Mouse (Mus musculus): ENCODE measurements at regions not wholly inside any gene's neighbourhood (a gene's known extent, or its start where the extent isn't known, plus 50 kb on each side); places are given as distances from the start of the nearest gene placed in this dataset.

DNA sequence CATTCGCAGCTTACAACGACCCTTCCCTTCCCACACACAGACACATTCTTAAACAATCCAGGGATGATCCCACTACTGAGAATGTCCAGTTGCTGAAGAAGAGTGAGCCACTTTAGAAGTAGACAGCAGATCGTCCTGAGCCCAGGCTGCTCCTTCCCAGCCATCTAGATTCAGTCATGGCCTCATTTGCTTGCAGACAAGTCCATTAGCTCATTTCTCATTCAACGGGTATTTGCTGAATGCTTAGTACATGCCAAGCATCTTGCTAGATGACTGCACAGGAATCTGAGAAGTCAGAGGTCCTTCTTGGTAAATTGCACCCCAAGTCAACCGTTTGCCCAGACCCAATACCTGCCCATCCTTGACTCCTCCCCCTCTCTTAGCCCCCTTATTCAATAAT lies 57.8 kb downstream of the Ier5 start:
- Histone ChIP-seq H3K9ac (no peak overlapping the region), H3K4me3 (no peak overlapping the region), H3K27ac (replicated peaks) (no peak overlapping the region), H3K4me1 (replicated peaks) (no peaks in the 10 kb centered on the region), H3K36me3 (no peaks in the 10 kb centered on the region), H3K9me3 (no peaks in the 10 kb centered on the region), H3K27me3 (no peaks in the 10 kb centered on the region), H3K4me2 (no peak overlapping the region)
- WGBS, result 68% methylated on average over 5 of the region's 5 CpGs
- no peak for ATAC-seq (ENCODE audit: low FRiP score, low read depth)

DNA sequence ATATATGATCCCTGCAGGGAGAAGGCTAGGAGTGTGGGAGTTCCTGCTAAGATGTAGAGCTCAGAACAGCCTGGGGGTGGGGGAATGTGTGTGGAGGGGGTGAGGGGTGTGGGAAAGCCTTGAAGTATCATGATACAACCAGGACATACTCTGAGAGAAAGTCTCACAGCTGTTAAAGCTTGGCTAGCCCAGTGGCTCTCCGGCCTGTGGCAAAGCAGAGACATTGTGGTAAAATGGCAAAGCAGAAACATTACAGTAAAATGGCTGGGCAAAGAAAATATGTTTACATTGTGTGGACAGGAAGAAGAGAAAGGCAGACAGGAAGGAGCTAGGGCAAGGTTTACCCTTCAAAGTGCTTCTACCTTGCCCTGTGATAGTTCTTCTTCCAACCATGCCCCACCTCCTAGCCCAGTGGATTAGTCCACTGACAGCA lies 58.5 kb downstream of the Ier5 start:
- Histone ChIP-seq H3K4me1 (replicated peaks) (no peaks in the 10 kb centered on the region), H3K36me3 (no peaks in the 10 kb centered on the region), H3K9me3 (no peaks in the 10 kb centered on the region), H3K27ac (replicated peaks) (no peak overlapping the region), H3K27me3 (no peaks in the 10 kb centered on the region), H3K4me3 (no peak overlapping the region), H3K9ac (no peak overlapping the region), H3K4me2 (no peak overlapping the region)
- no peak for ATAC-seq (ENCODE audit: low FRiP score, low read depth)
- 81% methylated on average over 1 of the region's 1 CpGs for WGBS

- no peak overlapping the region for H3K9ac ChIP-seq
- H3K9me3 ChIP-seq, result no peaks in the 10 kb centered on the region
- H3K4me2 ChIP-seq, result no peak overlapping the region
- H3K27ac ChIP-seq (replicated peaks), result no peak overlapping the region
- no peak overlapping the region for H3K4me3 ChIP-seq
- no peaks in the 10 kb centered on the region for H3K36me3 ChIP-seq
- ATAC-seq (ENCODE audit: low FRiP score, low read depth), result no peak
- H3K4me1 ChIP-seq (replicated peaks), result no peaks in the 10 kb centered on the region
- 65% methylated on average over 8 of the region's 9 CpGs for WGBS
- no peaks in the 10 kb centered on the region for H3K27me3 ChIP-seq
Measured at GRCm38 (mm10) chr1:155040086-155040726, 59.2 kb downstream of the Ier5 start.

GRCm38 (mm10) chr1:155038631-155039625 lies 60.5 kb downstream of the Ier5 start:
- Histone ChIP-seq H3K36me3 (no peaks in the 10 kb centered on the region), H3K4me3 (no peak overlapping the region), H3K4me1 (replicated peaks) (no peaks in the 10 kb centered on the region), H3K9ac (no peak overlapping the region), H3K27ac (replicated peaks) (no peak overlapping the region), H3K27me3 (no peaks in the 10 kb centered on the region), H3K9me3 (no peaks in the 10 kb centered on the region), H3K4me2 (no peak overlapping the region)
- 68% methylated on average over 11 of the region's 11 CpGs for WGBS
- ATAC-seq (ENCODE audit: low FRiP score, low read depth), result no peak

DNA sequence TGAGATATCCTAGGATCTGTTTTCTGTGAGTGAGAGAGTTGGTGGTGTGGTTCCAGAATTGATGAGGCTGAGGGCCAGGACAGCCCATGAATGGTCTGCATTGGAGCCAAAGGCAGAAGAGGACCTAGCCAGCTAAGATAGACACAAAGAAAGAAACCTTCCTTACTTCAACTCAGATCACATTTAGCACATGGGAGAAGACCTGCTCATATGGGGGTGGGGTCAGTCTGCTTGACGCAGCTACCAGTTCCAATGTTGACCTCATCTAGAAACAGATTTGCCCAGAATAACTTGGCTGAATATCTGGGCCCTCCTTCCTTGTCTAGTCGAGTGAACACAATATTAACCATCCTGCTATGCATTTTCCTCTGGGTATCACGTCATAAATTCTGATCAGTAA lies 62.0 kb downstream of the Ier5 start:
- no peak overlapping the region for H3K9ac ChIP-seq
- H3K9me3 ChIP-seq, result no peaks in the 10 kb centered on the region
- ATAC-seq (ENCODE audit: low FRiP score, low read depth), result no peak

DNA sequence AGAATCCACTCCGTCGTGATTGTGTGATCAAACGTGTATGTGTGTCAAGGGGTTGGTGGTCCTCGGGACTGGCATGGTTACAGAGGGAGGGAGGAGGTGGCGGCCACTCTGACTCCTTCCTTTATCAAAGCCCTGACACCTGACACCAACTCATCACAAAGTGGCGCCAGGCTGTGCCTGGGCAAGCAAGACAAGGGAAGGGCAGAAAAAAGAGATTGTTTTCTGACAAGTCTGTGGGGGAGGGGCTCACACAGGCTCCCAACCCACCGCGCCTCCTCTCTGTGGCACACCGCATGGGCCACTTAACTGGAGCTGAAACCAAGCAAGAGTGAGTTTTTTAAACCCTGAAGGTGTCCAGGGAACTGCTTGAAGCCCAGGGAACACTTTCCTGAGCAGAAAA lies 68.5 kb downstream of the Ier5 start:
- no peaks in the 10 kb centered on the region for H3K36me3 ChIP-seq
- no peaks in the 10 kb centered on the region for H3K27me3 ChIP-seq
- no peak overlapping the region for H3K9ac ChIP-seq
- no peak overlapping the region for H3K4me2 ChIP-seq
- H3K27ac ChIP-seq (replicated peaks), result no peak overlapping the region
- H3K9me3 ChIP-seq, result no peaks in the 10 kb centered on the region
- H3K4me1 ChIP-seq (replicated peaks), result peaks cover 12% of the 10 kb centered on the region; the same call in 1 of the 2 replicates
- no peak for ATAC-seq (ENCODE audit: low FRiP score, low read depth)
- no peak overlapping the region for H3K4me3 ChIP-seq
- 13% methylated on average over 9 of the region's 9 CpGs for WGBS

More for the DNA sequence above, 62.0 kb downstream of the Ier5 start:
- Histone ChIP-seq H3K4me1 (replicated peaks) (no peaks in the 10 kb centered on the region), H3K27ac (replicated peaks) (no peak overlapping the region), H3K36me3 (no peaks in the 10 kb centered on the region), H3K27me3 (no peaks in the 10 kb centered on the region), H3K4me2 (no peak overlapping the region), H3K4me3 (no peak overlapping the region)
- 85% methylated on average over 3 of the region's 3 CpGs for WGBS

GRCm38 (mm10) chr1:155029195-155029879 lies 70.1 kb downstream of the Ier5 start:
- Histone ChIP-seq H3K27ac (replicated peaks) (no peak overlapping the region), H3K36me3 (no peaks in the 10 kb centered on the region), H3K4me3 (no peak overlapping the region), H3K9me3 (no peaks in the 10 kb centered on the region), H3K4me1 (replicated peaks) (peaks cover 13% of the 10 kb centered on the region; the same call in 1 of the 2 replicates), H3K9ac (no peak overlapping the region), H3K4me2 (0 out of 2 replicates have a peak overlapping the region, but pooled peaks have one; percentile 12), H3K27me3 (no peaks in the 10 kb centered on the region)
- ATAC-seq (ENCODE audit: low FRiP score, low read depth), result no peak
- WGBS, result 70% methylated on average over 17 of the region's 17 CpGs

- Histone ChIP-seq H3K27me3 (no peaks in the 10 kb centered on the region), H3K36me3 (no peaks in the 10 kb centered on the region), H3K4me2 (0 out of 2 replicates have a peak overlapping the region, but pooled peaks have one; percentile 12), H3K27ac (replicated peaks) (no peak overlapping the region), H3K9ac (no peak overlapping the region), H3K4me3 (no peak overlapping the region), H3K4me1 (replicated peaks) (peaks cover 18% of the 10 kb centered on the region; the same call in 1 of the 2 replicates), H3K9me3 (no peaks in the 10 kb centered on the region)
- ATAC-seq (ENCODE audit: low FRiP score, low read depth), result no peak
- 53% methylated on average over 5 of the region's 5 CpGs for WGBS
Measured at GRCm38 (mm10) chr1:155028735-155029134, 70.7 kb downstream of the Ier5 start.

GRCm38 (mm10) chr1:155028147-155028546 lies 71.3 kb downstream of the Ier5 start:
- H3K27me3 ChIP-seq, result no peaks in the 10 kb centered on the region
- H3K4me1 ChIP-seq (replicated peaks), result peaks cover 23% of the 10 kb centered on the region; the same call in 1 of the 2 replicates
- H3K36me3 ChIP-seq, result no peaks in the 10 kb centered on the region
- no peak for ATAC-seq (ENCODE audit: low FRiP score, low read depth)
- no peak overlapping the region for H3K27ac ChIP-seq (replicated peaks)
- no peak overlapping the region for H3K4me2 ChIP-seq
- WGBS, result 79% methylated on average over 6 of the region's 6 CpGs
- H3K9ac ChIP-seq, result no peak overlapping the region
- H3K9me3 ChIP-seq, result no peaks in the 10 kb centered on the region
- H3K4me3 ChIP-seq, result no peak overlapping the region

DNA sequence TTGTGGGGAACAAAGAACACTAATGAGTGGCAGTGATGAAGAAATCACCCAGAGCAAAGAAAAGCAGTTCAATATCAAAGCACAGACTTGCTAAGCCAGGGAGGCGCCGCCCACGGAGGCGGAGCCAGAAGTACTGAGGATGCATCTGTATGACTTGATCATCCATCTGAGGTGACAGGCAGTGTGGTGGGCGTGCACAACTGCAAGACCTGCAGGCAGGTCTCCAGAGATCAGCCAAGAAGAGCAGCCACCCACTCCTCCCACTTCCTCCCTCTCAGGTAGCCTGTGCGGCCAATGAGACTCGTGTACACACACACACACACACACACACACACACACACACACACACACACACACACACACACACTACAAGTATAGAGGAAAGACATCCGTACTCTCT lies 71.9 kb downstream of the Ier5 start:
- Histone ChIP-seq H3K27me3 (no peaks in the 10 kb centered on the region), H3K9me3 (no peaks in the 10 kb centered on the region), H3K27ac (replicated peaks) (no peak overlapping the region), H3K36me3 (no peaks in the 10 kb centered on the region), H3K9ac (no peak overlapping the region), H3K4me2 (no peak overlapping the region), H3K4me1 (replicated peaks) (peaks cover 24% of the 10 kb centered on the region; the same call in 1 of the 2 replicates), H3K4me3 (no peak overlapping the region)
- ATAC-seq (ENCODE audit: low FRiP score, low read depth), result 0 out of 2 replicates have a peak, but pooled peaks have one; percentile 25
- WGBS, result 66% methylated on average over 8 of the region's 8 CpGs

DNA sequence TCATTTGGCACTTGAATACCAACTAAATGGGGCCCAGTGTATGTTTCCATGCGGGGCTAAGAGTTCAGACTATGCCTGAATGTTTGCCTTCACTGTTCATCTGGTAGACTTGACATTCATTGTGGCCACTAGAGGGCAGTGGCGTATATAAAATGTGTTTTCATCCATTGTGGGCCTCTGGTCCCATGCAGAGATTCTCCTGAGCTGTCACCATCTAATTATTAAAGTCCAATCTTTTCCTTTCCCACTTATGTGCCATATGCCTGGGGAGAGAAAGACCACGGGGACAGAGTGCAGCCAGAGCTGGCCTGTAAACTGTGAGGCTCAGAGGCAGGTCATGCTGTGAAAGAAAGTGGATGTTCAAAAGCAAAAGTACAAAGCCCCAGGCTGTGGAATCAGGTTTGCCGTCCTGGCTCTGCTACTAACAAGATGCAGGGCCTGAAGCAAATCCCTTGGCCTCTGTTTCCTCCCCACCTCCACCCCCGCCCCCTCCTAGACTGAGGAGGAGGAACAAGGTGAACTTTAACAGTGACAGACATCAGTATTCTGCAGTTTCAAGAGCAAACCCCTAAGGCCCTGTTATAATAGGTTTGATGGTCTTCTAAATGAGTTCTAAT lies 73.5 kb downstream of the Ier5 start:
- no peak overlapping the region for H3K27ac ChIP-seq (replicated peaks)
- H3K4me2 ChIP-seq, result no peak overlapping the region
- no peaks in the 10 kb centered on the region for H3K9me3 ChIP-seq
- H3K9ac ChIP-seq, result no peak overlapping the region
- no peaks in the 10 kb centered on the region for H3K36me3 ChIP-seq
- peak; percentile 61 for ATAC-seq (ENCODE audit: low FRiP score, low read depth)
- H3K4me1 ChIP-seq (replicated peaks), result peaks cover 24% of the 10 kb centered on the region; the same call in 1 of the 2 replicates
- WGBS, result 8% methylated on average over 5 of the region's 5 CpGs
- no peaks in the 10 kb centered on the region for H3K27me3 ChIP-seq
- H3K4me3 ChIP-seq, result no peak overlapping the region

Data from hindbrain, embryonic 15.5 days (tissue).